Mouse (Mus musculus): ENCODE measurements at regions not wholly inside any gene's neighbourhood (a gene's known extent, or its start where the extent isn't known, plus 50 kb on each side); places are given as distances from the start of the nearest gene placed in this dataset.

DNA sequence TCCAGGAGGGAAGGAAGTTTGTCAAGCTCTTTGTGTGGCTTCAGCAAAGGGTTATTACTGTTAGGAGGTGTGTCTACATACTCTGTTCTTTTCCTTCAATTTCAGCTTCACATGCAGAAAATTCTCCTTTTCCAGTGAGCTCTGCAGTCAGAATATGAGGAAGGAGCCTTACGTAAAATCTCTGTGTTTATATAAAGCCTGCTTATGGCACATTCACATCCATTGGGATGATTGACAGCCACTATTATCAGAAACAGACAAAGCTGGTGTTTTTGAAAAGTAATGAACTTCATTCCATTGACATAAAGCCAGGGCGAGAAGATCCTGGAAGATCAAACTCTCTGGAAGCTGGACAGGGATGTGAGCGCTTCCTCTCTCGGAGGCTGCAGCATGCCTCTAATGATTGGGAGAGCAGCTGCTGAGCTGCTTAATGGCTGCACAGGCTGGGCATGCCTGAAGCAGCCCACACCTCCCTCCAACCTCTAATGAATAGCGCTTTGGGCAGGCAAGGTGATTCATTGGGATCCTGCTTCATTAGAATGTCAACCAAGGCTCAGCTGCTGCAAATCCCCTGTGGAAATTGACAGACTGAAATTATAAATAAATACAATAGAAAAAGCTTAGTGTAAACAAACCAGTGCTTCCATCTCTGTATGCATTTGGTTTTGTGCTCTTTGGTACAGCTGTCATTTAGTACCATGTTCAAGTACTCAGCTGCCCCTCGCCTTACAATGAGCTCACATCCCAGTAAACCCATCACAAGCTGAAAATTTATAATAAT is 456.9 kb downstream of the Tm4sf1 start:
- in situ Hi-C loops (cut with MboI; ENCODE audit: low pct_unique_long_range_greater_than_20kb in 1 of 2, low sequenced_read_pairs in 2 of 2, unreplicated experiment in 1 of 2): no loop called here

DNA sequence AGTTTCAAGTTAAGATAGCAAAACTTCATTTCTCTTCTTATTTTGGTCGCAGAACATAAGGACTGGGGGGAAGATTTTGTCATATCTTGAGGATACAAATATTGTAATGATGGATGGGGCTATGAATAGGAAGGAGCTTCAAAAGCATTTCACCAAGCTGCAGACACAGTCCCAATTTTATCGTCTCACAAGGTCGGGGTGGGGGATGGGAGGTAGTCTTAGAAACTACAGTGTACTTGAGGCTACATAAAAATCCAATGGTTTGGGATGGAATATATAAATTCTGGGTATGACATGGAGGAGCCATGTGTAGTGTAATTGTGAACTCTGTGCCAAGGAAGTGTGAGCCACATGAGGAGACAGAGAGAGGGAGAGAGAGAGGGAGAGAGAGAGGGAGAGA is 464.6 kb downstream of the Tm4sf1 start:
- in situ Hi-C loops (cut with MboI; ENCODE audit: low pct_unique_long_range_greater_than_20kb in 1 of 2, low sequenced_read_pairs in 2 of 2, unreplicated experiment in 1 of 2): no loop called here

DNA sequence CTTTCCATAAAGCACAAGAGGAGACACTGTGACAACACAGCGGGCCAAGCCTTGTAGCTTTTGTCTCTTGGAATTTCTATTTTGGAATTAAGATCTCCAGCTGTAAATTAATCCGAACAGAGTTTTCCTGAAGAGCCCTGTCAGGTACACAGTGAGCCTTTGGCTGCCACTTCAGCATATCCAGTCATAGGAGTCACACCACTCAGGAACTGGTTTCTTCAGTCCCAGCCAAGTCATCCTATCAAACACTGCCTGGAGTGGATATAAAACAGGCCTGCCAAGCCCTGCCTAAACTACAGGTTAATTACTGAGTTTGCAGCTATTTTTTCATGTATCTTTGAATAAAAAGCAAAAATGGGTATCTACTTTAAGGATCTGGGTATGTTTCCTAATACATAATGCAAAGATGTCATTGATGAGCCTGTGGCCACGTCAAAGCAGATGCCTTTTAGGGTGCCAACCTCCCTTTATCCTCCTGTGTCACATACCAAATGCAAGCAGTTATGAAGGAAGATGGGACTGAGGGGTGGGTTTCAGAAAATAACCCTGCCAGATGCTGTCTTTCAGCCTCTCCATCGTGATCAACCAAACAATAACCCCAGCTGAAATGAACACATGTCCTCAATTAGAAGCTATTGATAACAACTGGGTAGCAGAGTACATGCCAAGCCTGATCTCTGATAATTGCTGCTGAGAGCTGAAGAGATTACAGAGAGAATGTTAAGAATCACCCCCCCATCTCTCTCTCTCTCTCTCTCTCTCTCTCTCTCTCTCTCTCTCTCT is 471.3 kb downstream of the Tm4sf1 start:
- in situ Hi-C loops (cut with MboI; ENCODE audit: low pct_unique_long_range_greater_than_20kb in 1 of 2, low sequenced_read_pairs in 2 of 2, unreplicated experiment in 1 of 2): no loop called here

DNA sequence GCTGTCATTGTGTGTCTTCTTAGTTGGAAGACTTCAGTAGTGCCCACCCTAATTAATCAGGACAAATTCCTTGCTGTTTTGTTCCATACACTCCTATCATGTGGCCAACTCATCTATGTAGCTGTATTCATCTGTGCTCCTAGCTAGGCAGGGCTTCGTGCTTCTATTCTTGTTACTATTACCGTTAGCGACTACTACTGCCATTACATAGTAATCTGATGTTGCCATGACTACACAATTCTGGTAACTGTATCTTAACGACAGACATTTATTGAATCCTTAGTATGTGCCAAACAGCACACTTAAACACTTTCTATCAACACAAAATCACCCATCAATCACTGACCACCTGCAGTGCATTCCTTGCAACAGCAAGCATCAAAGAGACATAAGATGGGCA is 477.6 kb downstream of the Tm4sf1 start:
- in situ Hi-C loops (cut with MboI; ENCODE audit: low pct_unique_long_range_greater_than_20kb in 1 of 2, low sequenced_read_pairs in 2 of 2, unreplicated experiment in 1 of 2): no loop called here

DNA sequence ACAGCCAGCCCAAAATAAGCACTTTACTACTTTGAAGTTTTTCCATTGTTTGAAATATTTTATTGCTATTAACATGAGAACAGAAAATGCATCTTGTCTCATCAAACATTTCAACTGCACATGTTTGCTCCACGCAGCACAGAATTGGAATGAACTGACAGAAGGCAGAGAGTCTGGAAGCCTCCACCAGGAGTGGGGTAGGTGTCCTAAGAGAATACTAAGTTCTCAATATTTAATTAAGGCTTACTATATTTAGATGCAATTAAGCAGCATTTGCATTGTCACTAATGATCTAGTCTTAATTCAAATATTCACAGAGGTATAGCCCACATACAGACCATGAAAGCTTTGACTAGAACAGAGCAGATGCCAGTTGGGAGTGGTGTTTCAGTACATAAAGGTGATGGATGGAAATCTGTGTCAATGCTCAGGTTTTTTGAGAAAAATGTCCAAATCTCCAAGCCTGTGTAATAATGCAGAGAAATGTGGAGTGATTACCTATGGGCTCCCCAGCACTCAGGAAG is 491.2 kb downstream of the Tm4sf1 start:
- in situ Hi-C loops (cut with MboI; ENCODE audit: low pct_unique_long_range_greater_than_20kb in 1 of 2, low sequenced_read_pairs in 2 of 2, unreplicated experiment in 1 of 2): no loop called here

DNA sequence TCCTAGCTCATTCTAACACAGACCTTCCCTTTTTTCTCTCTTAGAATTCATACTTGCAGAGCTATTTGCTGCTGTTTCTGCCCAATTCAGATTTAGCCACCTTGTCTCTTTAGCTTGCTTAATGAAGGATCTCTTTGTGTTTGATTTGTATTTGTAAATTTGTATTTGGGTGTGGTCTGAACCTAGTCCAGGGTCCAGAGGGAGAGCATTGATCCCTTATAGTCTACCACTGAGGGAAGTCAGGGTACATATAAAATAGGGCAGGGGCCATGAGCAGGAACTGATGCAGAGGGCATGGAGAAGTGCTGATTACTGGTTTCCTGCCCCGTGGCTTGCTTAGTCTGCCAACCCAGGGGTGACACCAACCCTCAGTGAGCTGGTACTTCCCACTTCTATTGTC is 508.7 kb downstream of the Tm4sf1 start:
- in situ Hi-C loops (cut with MboI; ENCODE audit: low pct_unique_long_range_greater_than_20kb in 1 of 2, low sequenced_read_pairs in 2 of 2, unreplicated experiment in 1 of 2): no loop called here

DNA sequence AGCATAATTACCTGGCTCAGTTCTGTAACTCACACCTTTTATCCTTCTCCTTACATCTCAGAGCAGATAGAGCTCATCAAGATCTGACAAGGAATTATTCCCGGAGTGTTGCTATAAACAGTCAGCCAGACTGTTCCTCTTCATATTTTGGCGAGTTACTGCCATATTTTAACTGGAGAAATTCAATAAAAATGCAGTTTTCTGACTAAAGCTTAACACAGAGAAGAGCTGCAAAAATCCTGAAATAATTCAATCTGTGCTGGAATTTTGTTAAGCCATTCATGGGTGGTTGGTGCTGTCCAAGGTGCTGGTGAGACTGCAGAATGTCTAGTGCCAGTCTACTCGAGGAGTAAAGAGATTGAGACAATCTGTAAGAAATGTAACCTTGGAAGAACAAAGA is 512.6 kb downstream of the Tm4sf1 start:
- in situ Hi-C loops (cut with MboI; ENCODE audit: low pct_unique_long_range_greater_than_20kb in 1 of 2, low sequenced_read_pairs in 2 of 2, unreplicated experiment in 1 of 2): no loop called here

DNA sequence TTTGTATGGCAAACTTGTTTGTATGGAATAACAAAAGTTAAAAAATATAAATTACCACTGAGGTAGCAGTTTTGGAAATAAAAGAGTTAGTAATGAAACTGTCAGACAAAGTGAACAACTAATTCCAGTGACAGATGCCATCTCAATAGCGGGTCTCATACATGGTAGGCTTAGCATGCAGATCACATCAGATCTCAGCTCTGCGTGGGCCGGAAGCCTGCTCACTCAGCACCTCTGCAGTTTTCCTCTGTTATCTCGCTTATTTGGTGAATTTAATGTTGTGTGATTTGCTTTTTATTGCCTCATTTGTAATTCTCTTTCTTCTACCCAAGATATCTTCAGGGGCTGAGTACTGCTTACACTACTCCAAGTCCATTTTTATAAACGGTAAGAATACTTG is 527.9 kb downstream of the Tm4sf1 start:
- in situ Hi-C loops (cut with MboI; ENCODE audit: low pct_unique_long_range_greater_than_20kb in 1 of 2, low sequenced_read_pairs in 2 of 2, unreplicated experiment in 1 of 2): no loop called here

DNA sequence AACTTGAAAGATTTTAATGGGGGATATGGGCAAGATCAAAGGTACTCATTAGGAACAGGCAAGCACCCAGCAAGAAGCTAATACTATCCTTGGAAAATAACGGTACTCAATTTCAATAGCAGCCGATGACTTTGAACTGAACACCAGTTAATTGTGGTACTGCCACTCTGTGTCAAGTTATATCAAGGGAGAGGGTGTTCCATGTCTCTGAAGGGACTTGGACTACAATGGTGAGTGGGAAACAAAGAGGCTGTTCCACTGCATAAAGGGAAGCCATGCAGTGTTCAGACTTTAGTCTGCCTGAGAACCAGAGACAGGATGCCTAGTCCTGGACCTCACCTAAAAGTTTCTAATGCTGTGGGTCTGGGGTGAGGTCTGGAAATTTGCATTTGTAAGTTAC is 531.6 kb downstream of the Tm4sf1 start:
- in situ Hi-C loops (cut with MboI; ENCODE audit: low pct_unique_long_range_greater_than_20kb in 1 of 2, low sequenced_read_pairs in 2 of 2, unreplicated experiment in 1 of 2): no loop called here

DNA sequence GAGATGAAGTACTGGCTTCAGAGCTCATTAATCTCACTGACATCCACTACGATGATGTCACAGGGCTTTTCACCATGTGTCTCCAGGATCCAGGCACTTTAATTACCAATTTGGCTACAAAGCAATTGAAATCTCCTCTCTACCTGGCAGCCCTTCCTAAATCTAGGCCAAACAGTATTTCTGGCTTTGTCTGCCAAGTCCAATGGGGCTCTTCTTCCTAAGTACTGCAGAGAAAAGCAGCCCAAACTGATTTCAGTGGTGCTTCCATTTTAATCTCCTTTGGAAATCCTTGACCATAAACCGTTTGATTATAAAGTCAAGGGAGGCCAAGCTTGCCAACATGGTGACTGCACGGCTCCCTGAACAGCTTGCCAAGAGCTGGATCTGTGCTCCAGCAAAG is 534.7 kb downstream of the Tm4sf1 start:
- in situ Hi-C loops (cut with MboI; ENCODE audit: low pct_unique_long_range_greater_than_20kb in 1 of 2, low sequenced_read_pairs in 2 of 2, unreplicated experiment in 1 of 2): no loop called here

DNA sequence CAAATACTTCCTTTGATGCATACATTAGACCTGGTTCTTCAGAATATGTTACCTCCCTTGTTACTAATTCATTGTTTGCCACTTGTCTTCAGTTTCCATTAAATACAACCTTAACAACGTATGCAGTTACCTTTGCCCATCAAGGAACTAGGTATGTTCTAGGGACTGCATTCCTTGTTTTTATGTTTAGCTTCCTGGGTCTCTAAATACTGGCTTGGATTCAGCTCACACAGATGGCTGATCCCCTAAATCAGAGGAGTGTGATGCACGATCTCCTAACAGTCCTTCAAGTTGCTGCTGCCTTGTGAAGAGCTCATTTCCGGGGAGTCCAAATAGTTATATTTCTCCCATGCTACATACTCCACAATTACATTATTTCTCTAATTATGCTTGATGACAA is 537.5 kb downstream of the Tm4sf1 start:
- in situ Hi-C loops (cut with MboI; ENCODE audit: low pct_unique_long_range_greater_than_20kb in 1 of 2, low sequenced_read_pairs in 2 of 2, unreplicated experiment in 1 of 2): no loop called here

DNA sequence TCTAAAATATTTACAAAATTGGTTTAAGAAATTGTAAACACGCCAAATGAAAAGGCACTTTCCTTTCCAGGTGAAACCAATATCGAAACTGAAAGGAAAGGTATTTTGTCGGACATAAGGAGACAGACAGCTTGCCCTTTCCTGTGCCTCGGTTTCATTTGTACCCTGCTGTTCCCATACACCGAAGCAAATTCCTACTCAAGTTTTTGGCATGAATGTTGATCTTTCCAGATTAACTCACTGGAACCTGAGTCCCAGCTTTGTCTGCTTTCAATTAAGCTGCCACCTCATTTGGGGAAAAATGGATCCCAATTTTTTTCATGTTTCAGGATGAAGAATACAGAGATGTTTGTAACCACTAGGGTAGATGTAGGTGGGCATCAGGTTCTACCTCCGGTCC is 537.9 kb downstream of the Tm4sf1 start:
- in situ Hi-C loops (cut with MboI; ENCODE audit: low pct_unique_long_range_greater_than_20kb in 1 of 2, low sequenced_read_pairs in 2 of 2, unreplicated experiment in 1 of 2): no loop called here

DNA sequence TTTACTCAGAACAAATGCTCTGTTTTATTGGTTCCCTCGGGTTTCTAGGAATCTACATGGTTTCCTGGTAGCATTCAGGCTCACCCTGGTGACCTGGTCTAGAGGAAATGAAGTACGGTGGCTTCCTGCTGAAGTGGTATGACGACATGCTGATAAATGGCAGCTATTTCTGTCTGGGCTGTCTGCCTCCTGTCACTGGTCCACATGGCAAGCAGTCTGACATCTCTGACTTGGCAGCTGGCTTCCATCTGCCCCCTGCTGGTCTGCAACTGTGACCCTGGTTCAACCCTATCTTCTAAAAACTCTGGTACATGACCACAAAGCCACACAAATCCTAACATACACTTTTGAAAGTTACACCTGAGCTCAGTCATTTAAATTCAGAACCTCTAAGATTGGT is 548.1 kb downstream of the Tm4sf1 start:
- in situ Hi-C loops (cut with MboI; ENCODE audit: low pct_unique_long_range_greater_than_20kb in 1 of 2, low sequenced_read_pairs in 2 of 2, unreplicated experiment in 1 of 2): no loop called here

DNA sequence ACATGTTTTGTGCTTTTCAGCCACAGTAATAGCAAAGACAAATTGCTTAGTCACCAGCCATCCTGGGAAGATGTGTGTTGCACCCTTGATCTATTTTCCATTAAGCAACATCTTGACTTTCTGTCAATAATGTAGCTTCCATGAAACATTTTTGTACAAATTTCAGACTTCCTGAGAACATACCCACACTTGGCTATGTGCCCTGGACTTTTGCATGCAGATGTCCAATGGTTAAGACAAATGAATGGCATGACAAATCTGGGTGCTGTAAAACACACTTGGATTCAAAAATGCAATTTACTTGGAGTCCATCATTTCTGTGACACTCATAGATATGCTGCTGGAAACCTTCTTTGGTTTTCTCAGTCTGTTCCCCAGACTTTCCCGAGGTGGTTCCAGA is 549.9 kb downstream of the Tm4sf1 start:
- in situ Hi-C loops (cut with MboI; ENCODE audit: low pct_unique_long_range_greater_than_20kb in 1 of 2, low sequenced_read_pairs in 2 of 2, unreplicated experiment in 1 of 2): no loop called here

DNA sequence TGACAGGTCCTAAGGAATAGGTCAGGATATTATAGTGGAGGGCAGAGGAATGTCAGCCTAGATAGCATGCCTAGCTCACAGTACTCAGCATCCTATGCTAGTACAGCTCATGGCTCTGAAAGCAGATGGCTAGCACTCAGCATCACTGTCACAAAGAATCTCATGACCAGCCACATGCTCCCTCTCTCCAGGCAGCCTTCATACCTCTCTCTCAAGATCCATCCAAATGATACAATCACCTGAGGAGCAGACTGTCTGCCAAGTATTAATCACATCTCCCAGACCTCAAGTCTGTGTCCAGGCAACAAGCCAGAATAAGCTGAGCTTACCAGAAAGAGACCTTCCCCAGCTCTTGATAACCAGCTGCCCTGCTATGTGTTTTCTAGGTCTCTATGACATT is 557.4 kb upstream of the Nbea start:
- in situ Hi-C loops (cut with MboI; ENCODE audit: low pct_unique_long_range_greater_than_20kb in 1 of 2, low sequenced_read_pairs in 2 of 2, unreplicated experiment in 1 of 2): no loop called here

DNA sequence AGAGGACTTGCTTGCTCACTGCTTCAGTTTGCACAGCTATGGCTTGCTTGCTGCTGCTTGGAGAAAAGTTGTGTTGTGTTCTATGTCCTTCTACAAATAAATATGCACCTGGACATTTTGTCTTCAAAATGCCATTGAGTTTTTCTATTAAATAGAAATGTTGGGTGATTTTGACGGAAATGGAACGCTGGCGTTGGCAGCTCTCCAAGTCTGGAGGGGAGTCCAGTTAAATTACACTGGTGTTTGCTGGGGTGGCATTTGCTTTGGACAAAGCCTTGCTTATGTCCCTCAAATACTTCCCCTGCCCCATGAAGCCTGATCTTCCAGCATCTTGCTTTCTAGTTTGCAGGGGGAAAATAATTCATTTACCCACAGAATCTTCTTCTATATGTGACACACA is 556.0 kb upstream of the Nbea start:
- in situ Hi-C loops (cut with MboI; ENCODE audit: low pct_unique_long_range_greater_than_20kb in 1 of 2, low sequenced_read_pairs in 2 of 2, unreplicated experiment in 1 of 2): no loop called here

DNA sequence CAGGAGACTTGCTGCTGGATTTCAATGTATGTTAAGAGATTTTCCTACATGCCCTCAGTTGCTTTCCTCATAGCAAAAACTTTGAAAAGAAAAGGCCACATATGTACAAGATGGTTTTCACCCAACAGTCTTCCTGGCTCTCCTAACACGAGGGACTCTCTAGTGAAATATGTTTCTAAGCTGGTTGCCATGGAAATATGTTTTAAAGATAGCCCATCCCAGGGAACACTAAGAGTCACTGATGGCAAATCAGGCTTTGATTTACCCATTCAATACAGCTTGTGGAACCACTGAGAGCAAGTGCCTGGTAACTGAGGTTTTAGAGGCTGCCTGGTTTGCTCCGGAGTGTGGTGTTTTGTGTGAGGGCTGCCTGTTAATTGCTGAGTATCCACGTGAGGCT is 547.3 kb upstream of the Nbea start:
- in situ Hi-C loops (cut with MboI; ENCODE audit: low pct_unique_long_range_greater_than_20kb in 1 of 2, low sequenced_read_pairs in 2 of 2, unreplicated experiment in 1 of 2): no loop called here

DNA sequence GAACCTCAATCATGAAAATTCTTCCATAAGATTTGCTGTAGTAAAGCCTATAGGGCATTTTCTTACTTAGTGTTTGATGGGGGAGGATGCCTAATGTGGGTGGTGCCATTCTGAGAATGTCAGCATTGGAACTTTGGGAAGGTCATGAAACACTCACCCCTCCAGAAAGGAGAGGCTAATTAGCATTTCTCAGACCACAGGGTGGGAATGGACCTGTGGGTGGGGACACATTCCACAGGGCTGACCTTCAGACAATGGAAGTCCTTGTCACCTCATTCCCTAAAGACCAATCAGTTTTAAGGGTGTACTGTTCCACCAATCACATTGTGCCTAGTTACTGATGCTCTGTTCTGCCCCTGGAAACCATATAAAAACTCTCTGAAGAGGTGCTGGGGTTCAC is 541.5 kb upstream of the Nbea start:
- in situ Hi-C loops (cut with MboI; ENCODE audit: low pct_unique_long_range_greater_than_20kb in 1 of 2, low sequenced_read_pairs in 2 of 2, unreplicated experiment in 1 of 2): no loop called here

DNA sequence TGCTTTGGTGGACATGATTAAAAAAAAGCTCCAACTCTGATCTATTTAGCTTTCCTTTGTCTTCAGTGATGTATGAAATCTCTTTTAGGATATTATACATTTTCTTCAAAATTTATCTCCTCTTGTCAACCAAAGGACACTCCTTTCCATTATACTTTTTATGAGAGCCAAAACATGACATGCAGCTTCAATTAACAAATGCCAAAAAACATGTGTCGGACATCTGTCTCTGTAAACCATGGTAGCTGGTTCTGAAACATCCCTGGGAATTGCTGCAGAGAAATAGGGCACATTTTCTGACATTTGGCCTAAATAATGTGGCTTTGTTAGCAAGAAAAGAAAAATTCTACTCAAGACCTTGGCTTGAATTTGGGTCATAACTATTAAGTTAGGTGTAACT is 524.8 kb upstream of the Nbea start:
- in situ Hi-C loops (cut with MboI; ENCODE audit: low pct_unique_long_range_greater_than_20kb in 1 of 2, low sequenced_read_pairs in 2 of 2, unreplicated experiment in 1 of 2): no loop called here

DNA sequence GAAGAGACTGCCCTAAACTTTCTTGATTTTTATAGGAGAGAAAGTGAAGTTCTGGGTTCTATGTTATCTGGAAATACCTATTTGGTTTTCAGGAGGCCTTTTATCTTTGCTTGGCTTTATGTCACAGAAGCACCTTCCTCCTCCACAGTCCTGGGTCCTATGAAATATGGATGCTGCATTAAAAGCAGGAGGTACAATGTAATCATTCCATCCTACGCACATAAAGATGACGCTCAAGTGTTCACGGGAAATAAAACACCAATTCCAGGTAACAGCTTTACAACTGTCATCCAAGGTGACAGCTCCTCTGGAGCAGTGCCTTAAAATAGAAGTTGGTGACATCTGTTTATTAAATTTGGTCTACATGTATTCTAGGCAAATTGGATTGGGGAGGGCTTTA is 523.8 kb upstream of the Nbea start:
- in situ Hi-C loops (cut with MboI; ENCODE audit: low pct_unique_long_range_greater_than_20kb in 1 of 2, low sequenced_read_pairs in 2 of 2, unreplicated experiment in 1 of 2): no loop called here
